Mouse (Mus musculus): ENCODE measurements at regions not wholly inside any gene's neighbourhood (a gene's known extent, or its start where the extent isn't known, plus 50 kb on each side); places are given as distances from the start of the nearest gene placed in this dataset.

GRCm38 (mm10) chr1:24938303-24939263, 260.2 kb downstream of the Lmbrd1 start:
- TF ChIP-seq TBP (conservative IDR thresholded peaks at IDR 0.05; ENCODE audit: low read depth, low read length): no peak
- TF ChIP-seq POLR2A (IDR thresholded peaks at IDR 0.05; ENCODE audit: low read depth, low read length): no peak
- TF ChIP-seq CTCF (conservative IDR thresholded peaks at IDR 0.05 in 1 of 2, IDR thresholded peaks at IDR 0.05 in 1 of 2; ENCODE audit: low read depth in 2 of 2, low read length in 2 of 2): no peak
- no peak for TF ChIP-seq TCF12 (IDR thresholded peaks at IDR 0.05; ENCODE audit: low read depth, low read length)
- no peak for TF ChIP-seq HCFC1 (IDR thresholded peaks at IDR 0.05; ENCODE audit: low read depth, low read length)
- TF ChIP-seq USF1 (IDR thresholded peaks at IDR 0.05; ENCODE audit: low read depth, low read length): no peak
